Mouse (Mus musculus): ENCODE measurements around the gene Mpnd. TPM values are rescaled to one million over a fixed set of nuclear protein-coding genes. Genes with fewer than 3 reads are reported as not detected.

Gene Mpnd
- polyA plus RNA-seq, 1 experiment = 92.1 TPM

DNA sequence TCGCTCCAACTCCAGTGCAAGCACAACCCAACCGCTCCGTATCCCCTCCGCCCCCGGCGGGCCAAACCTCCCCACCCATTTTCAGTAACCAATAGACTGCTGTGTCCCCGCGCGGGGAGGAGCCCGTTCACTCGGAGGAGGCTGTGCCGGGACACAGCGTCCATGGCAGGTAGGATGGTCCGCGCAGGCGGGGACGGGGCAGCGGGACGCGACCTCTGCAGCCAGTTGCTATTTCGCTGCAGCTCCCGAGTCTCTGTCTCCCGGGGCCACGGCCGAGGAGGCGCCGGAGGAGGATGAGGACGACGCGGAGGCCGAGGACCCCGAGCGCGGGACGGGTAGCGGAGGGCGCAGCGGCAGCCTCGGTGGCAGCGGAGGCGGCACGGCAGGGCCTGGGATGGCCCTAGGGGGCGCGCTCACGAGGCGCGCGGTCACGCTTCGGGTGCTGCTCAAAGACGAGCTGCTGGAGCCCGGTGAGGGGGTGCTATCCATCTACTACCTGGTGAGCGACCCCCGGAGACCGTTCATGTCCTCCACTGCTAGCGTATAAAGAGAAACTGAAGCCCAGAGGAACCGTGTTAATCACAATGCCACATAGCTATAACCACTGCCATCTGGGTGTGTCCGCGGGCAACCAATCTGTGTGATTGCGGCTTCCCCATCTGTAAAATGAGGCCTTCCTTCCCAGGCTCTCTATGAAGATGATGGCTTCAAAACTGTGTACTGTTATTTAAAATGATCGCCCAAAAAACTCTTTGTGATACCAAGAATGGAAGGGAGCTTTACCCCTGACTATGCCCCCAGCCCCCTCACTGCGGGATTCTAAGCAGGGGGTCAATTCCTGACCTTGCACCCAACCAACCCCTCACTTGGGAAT, 3.8 kb downstream of the Mpnd start:
- Histone ChIP-seq H3K27me3 (ENCODE audit: control insufficient read depth, insufficient read depth, insufficient read length) (peaks cover 7% of the 10 kb centered on the region), H3K36me3 (ENCODE audit: control insufficient read depth, insufficient read depth) (peaks cover 15% of the 10 kb centered on the region), H3ac (ENCODE audit: control insufficient read depth, insufficient read length) (peak overlapping the region; percentile 39), H3K4me3 (peak overlapping the region; percentile 55), H3K4me2 (ENCODE audit: low read depth) (peak overlapping the region; percentile 100), H3K79me2 (ENCODE audit: control insufficient read depth, insufficient read depth) (peaks cover 7% of the 10 kb centered on the region)
- TF ChIP-seq MYOD1 (IDR thresholded peaks at IDR 0.05; ENCODE audit: control insufficient read depth in 1 of 3, insufficient read length in 2 of 3, low read depth in 2 of 3) (peak in 2 of 3 experiments; percentile 4 to 12), MYOG (IDR thresholded peaks at IDR 0.05; ENCODE audit: control insufficient read depth in 1 of 3, insufficient read depth in 1 of 3, insufficient read length in 2 of 3, low read depth in 2 of 3) (peak in 2 of 3 experiments; percentile 28 to 45), TCF12 (IDR thresholded peaks at IDR 0.05; ENCODE audit: insufficient read depth, poor library complexity, severe bottlenecking) (no peak), POLR2AphosphoS2 (IDR thresholded peaks at IDR 0.05; ENCODE audit: insufficient read length, low read depth) (peak; percentile 95), POLR2A (IDR thresholded peaks at IDR 0.05; ENCODE audit: insufficient read length, low read depth) (peak; percentile 97)

- Histone ChIP-seq H3K79me2 (ENCODE audit: control insufficient read depth, insufficient read depth) (peaks cover 7% of the 10 kb centered on the region), H3K4me2 (ENCODE audit: low read depth) (peak overlapping the region; percentile 100), H3K4me3 (peak overlapping the region; percentile 55), H3K27me3 (ENCODE audit: control insufficient read depth, insufficient read depth, insufficient read length) (peaks cover 1% of the 10 kb centered on the region), H3ac (ENCODE audit: control insufficient read depth, insufficient read length) (peak overlapping the region; percentile 39), H3K36me3 (ENCODE audit: control insufficient read depth, insufficient read depth) (peaks cover 15% of the 10 kb centered on the region)
- TF ChIP-seq E2F4 (IDR thresholded peaks at IDR 0.05; ENCODE audit: insufficient read depth) = no peak
- no peak for TF ChIP-seq MYOD1 (IDR thresholded peaks at IDR 0.05; ENCODE audit: control insufficient read depth in 1 of 3, insufficient read length in 2 of 3, low read depth in 2 of 3)
- TF ChIP-seq SRF (IDR thresholded peaks at IDR 0.05; ENCODE audit: control insufficient read depth, insufficient read length, low read depth) = no peak
- TF ChIP-seq REST (IDR thresholded peaks at IDR 0.05; ENCODE audit: insufficient read depth, insufficient read length) = no peak
- no peak for TF ChIP-seq USF1 (IDR thresholded peaks at IDR 0.05; ENCODE audit: low read depth)
- TF ChIP-seq TCF12 (IDR thresholded peaks at IDR 0.05; ENCODE audit: insufficient read depth, poor library complexity, severe bottlenecking) = no peak
- TF ChIP-seq TCF3 (IDR thresholded peaks at IDR 0.05; ENCODE audit: insufficient read length, low read depth) = no peak
- TF ChIP-seq CEBPB (IDR thresholded peaks at IDR 0.05; ENCODE audit: insufficient read depth, poor library complexity, severe bottlenecking) = no peak
- no peak for TF ChIP-seq POLR2AphosphoS2 (IDR thresholded peaks at IDR 0.05; ENCODE audit: insufficient read length, low read depth)
- no peak for TF ChIP-seq MYOG (IDR thresholded peaks at IDR 0.05; ENCODE audit: control insufficient read depth in 1 of 3, insufficient read depth in 1 of 3, insufficient read length in 2 of 3, low read depth in 2 of 3)
- no peak for TF ChIP-seq MAX (IDR thresholded peaks at IDR 0.05; ENCODE audit: low read depth)
- TF ChIP-seq POLR2A (IDR thresholded peaks at IDR 0.05; ENCODE audit: insufficient read length, low read depth) = no peak
These were observed 4.4 kb downstream of the Mpnd start for GRCm38 (mm10) chr17:56009962-56010240.

- TF ChIP-seq MAX (IDR thresholded peaks at IDR 0.05; ENCODE audit: low read depth) (no peak), SRF (IDR thresholded peaks at IDR 0.05; ENCODE audit: control insufficient read depth, insufficient read length, low read depth) (no peak), MYOD1 (IDR thresholded peaks at IDR 0.05; ENCODE audit: control insufficient read depth in 1 of 3, insufficient read length in 2 of 3, low read depth in 2 of 3) (no peak)
- H3ac ChIP-seq (ENCODE audit: control insufficient read depth, insufficient read length) = peak overlapping the region; percentile 39
These were observed 4.7 kb downstream of the Mpnd start for GRCm38 (mm10) chr17:56010255-56010654.

GRCm38 (mm10) chr17:56010681-56011080, 5.2 kb downstream of the Mpnd start:
- H3K4me2 ChIP-seq (ENCODE audit: low read depth) = peak overlapping the region; percentile 100
- TF ChIP-seq E2F4 (IDR thresholded peaks at IDR 0.05; ENCODE audit: insufficient read depth) (no peak), SRF (IDR thresholded peaks at IDR 0.05; ENCODE audit: control insufficient read depth, insufficient read length, low read depth) (no peak), CEBPB (IDR thresholded peaks at IDR 0.05; ENCODE audit: insufficient read depth, poor library complexity, severe bottlenecking) (no peak), MYOD1 (IDR thresholded peaks at IDR 0.05; ENCODE audit: control insufficient read depth in 1 of 3, insufficient read length in 2 of 3, low read depth in 2 of 3) (no peak), MYOG (IDR thresholded peaks at IDR 0.05; ENCODE audit: control insufficient read depth in 1 of 3, insufficient read depth in 1 of 3, insufficient read length in 2 of 3, low read depth in 2 of 3) (no peak), REST (IDR thresholded peaks at IDR 0.05; ENCODE audit: insufficient read depth, insufficient read length) (no peak), USF1 (IDR thresholded peaks at IDR 0.05; ENCODE audit: low read depth) (no peak), MAX (IDR thresholded peaks at IDR 0.05; ENCODE audit: low read depth) (no peak), POLR2A (IDR thresholded peaks at IDR 0.05; ENCODE audit: insufficient read length, low read depth) (no peak), POLR2AphosphoS2 (IDR thresholded peaks at IDR 0.05; ENCODE audit: insufficient read length, low read depth) (no peak), TCF12 (IDR thresholded peaks at IDR 0.05; ENCODE audit: insufficient read depth, poor library complexity, severe bottlenecking) (no peak), TCF3 (IDR thresholded peaks at IDR 0.05; ENCODE audit: insufficient read length, low read depth) (no peak)

More at GRCm38 (mm10) chr17:56010255-56010654, 4.7 kb downstream of the Mpnd start:
- peaks cover 16% of the 10 kb centered on the region for H3K36me3 ChIP-seq (ENCODE audit: control insufficient read depth, insufficient read depth)
- peak overlapping the region; percentile 100 for H3K4me2 ChIP-seq (ENCODE audit: low read depth)
- H3K27me3 ChIP-seq (ENCODE audit: control insufficient read depth, insufficient read depth, insufficient read length) = no peaks in the 10 kb centered on the region
- peaks cover 7% of the 10 kb centered on the region for H3K79me2 ChIP-seq (ENCODE audit: control insufficient read depth, insufficient read depth)
- peak overlapping the region; percentile 55 for H3K4me3 ChIP-seq

DNA sequence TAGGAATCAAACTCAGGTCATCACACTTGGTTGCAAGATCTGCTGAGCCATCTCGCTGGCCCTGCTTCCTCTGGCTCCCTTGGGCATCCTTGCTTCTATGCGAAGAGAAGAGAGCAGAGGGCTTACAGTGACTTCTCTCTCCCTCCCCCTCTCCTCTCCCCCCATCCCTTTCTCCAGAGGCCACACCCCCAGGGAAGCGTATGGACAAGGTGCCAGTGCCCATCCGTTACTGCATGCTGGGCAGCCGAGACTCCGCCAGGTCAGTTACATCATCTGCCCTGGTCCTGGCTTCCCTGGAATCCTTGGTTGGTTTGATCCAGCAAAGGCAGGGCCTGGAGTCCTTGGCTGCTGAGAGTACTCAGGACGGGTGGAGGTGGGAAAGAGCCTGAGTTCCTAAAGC, 5.9 kb downstream of the Mpnd start:
- TF ChIP-seq USF1 (IDR thresholded peaks at IDR 0.05; ENCODE audit: low read depth) (no peak), REST (IDR thresholded peaks at IDR 0.05; ENCODE audit: insufficient read depth, insufficient read length) (no peak), MYOG (IDR thresholded peaks at IDR 0.05; ENCODE audit: control insufficient read depth in 1 of 3, insufficient read depth in 1 of 3, insufficient read length in 2 of 3, low read depth in 2 of 3) (no peak), CEBPB (IDR thresholded peaks at IDR 0.05; ENCODE audit: insufficient read depth, poor library complexity, severe bottlenecking) (no peak), TCF12 (IDR thresholded peaks at IDR 0.05; ENCODE audit: insufficient read depth, poor library complexity, severe bottlenecking) (no peak), E2F4 (IDR thresholded peaks at IDR 0.05; ENCODE audit: insufficient read depth) (no peak), MYOD1 (IDR thresholded peaks at IDR 0.05; ENCODE audit: control insufficient read depth in 1 of 3, insufficient read length in 2 of 3, low read depth in 2 of 3) (no peak), MAX (IDR thresholded peaks at IDR 0.05; ENCODE audit: low read depth) (no peak), POLR2A (IDR thresholded peaks at IDR 0.05; ENCODE audit: insufficient read length, low read depth) (no peak), POLR2AphosphoS2 (IDR thresholded peaks at IDR 0.05; ENCODE audit: insufficient read length, low read depth) (no peak), SRF (IDR thresholded peaks at IDR 0.05; ENCODE audit: control insufficient read depth, insufficient read length, low read depth) (no peak), TCF3 (IDR thresholded peaks at IDR 0.05; ENCODE audit: insufficient read length, low read depth) (no peak)
- no peak overlapping the region for H3K4me2 ChIP-seq (ENCODE audit: low read depth)
- H3K79me2 ChIP-seq (ENCODE audit: control insufficient read depth, insufficient read depth) = peaks cover 7% of the 10 kb centered on the region
- H3K27me3 ChIP-seq (ENCODE audit: control insufficient read depth, insufficient read depth, insufficient read length) = no peaks in the 10 kb centered on the region
- no peak overlapping the region for H3K4me3 ChIP-seq
- peaks cover 26% of the 10 kb centered on the region for H3K36me3 ChIP-seq (ENCODE audit: control insufficient read depth, insufficient read depth)
- no peak overlapping the region for H3ac ChIP-seq (ENCODE audit: control insufficient read depth, insufficient read length)

More at GRCm38 (mm10) chr17:56010681-56011080, 5.2 kb downstream of the Mpnd start:
- H3K27me3 ChIP-seq (ENCODE audit: control insufficient read depth, insufficient read depth, insufficient read length) = no peaks in the 10 kb centered on the region
- no peak overlapping the region for H3ac ChIP-seq (ENCODE audit: control insufficient read depth, insufficient read length)
- peaks cover 21% of the 10 kb centered on the region for H3K36me3 ChIP-seq (ENCODE audit: control insufficient read depth, insufficient read depth)
- peaks cover 7% of the 10 kb centered on the region for H3K79me2 ChIP-seq (ENCODE audit: control insufficient read depth, insufficient read depth)
- H3K4me3 ChIP-seq = peak overlapping the region; percentile 55

Measured in myocyte (in vitro differentiated cells).